In genomic region chr17:23566787-23567186, GRCm38 (mm10) we compare ENCODE assay signal across 16 mouse cellular contexts. TPM values are rescaled to one million over a fixed set of nuclear protein-coding genes. Genes with fewer than 3 reads are reported as not detected.
DNase-seq lines count a peak whose midpoint lies in the region; ATAC-seq and TF ChIP-seq lines count a peak whose summit lies in the region.
"Had no signal": no experiment of that assay in that cellular context is flagged by ENCODE, and none has a peak within 500 bp of the region (broad histone marks: within the 10 kb centered on the region; RNA-seq: fewer than 3 reads in every experiment).

No protein-coding gene starts in this region.

- peak; percentile 43 for ATAC-seq in megakaryocyte progenitor cell, adult 5-6 weeks (replicated peaks; ENCODE audit: poor library complexity)
- ATAC-seq: forebrain, embryonic 16.5 days; hindbrain, embryonic 16.5 days; midbrain, embryonic 13.5 days had no signal

- H3K4me3 ChIP-seq in layer of hippocampus, adult 2 months, result no peak overlapping the region
- no peak overlapping the region for H3K4me3 ChIP-seq in ES-Bruce4 (ENCODE audit: low read depth, low read length)
- H3K4me3 ChIP-seq: embryonic facial prominence, embryonic 12.5 days; heart, embryonic 13.5 days; liver, embryonic 13.5 days; midbrain, embryonic 13.5 days; neural tube, embryonic 15.5 days had no signal

- DNase-seq in layer of hippocampus, adult 2 months (ENCODE audit: low spot score in 2 of 2), result no peak
- no peak for DNase-seq in layer of hippocampus, postnatal 25 days (ENCODE audit: extremely low spot score in 1 of 2, low spot score in 1 of 2)
- DNase-seq in CD4-positive helper T cell, adult 2 months (ENCODE audit: low read depth, low spot score), result peak; percentile 48
- no peak for DNase-seq in gastrocnemius, postnatal 10 days
- DNase-seq in cerebellum, postnatal 25 days, result no peak
- DNase-seq: liver, embryonic 13.5 days; right cerebral cortex, postnatal 14 days had no signal

- no peak overlapping the region for H3K9ac ChIP-seq in ES-Bruce4 (ENCODE audit: low read depth, poor library complexity, severe bottlenecking)
- H3K9ac ChIP-seq: embryonic facial prominence, embryonic 12.5 days; heart, embryonic 13.5 days; liver, embryonic 13.5 days; midbrain, embryonic 13.5 days; neural tube, embryonic 15.5 days had no signal

- no peaks in the 10 kb centered on the region for H3K27me3 ChIP-seq in ES-Bruce4 (ENCODE audit: control insufficient read depth, insufficient read depth, low read length, poor library complexity, severe bottlenecking)
- H3K27me3 ChIP-seq: embryonic facial prominence, embryonic 12.5 days; heart, embryonic 13.5 days; liver, embryonic 13.5 days; midbrain, embryonic 13.5 days; neural tube, embryonic 15.5 days had no signal

- TF ChIP-seq EP300 in ES-Bruce4 (IDR thresholded peaks at IDR 0.05; ENCODE audit: insufficient read depth, low read depth, low read length), result no peak

- no peak overlapping the region for H3K27ac ChIP-seq in layer of hippocampus, adult 2 months
- no peak overlapping the region for H3K27ac ChIP-seq in ES-Bruce4 (ENCODE audit: insufficient read depth, low read length)
- H3K27ac ChIP-seq: embryonic facial prominence, embryonic 12.5 days; heart, embryonic 13.5 days; liver, embryonic 13.5 days; midbrain, embryonic 13.5 days; neural tube, embryonic 15.5 days had no signal

- no peak for TF ChIP-seq POLR2A in ES-Bruce4 (IDR thresholded peaks at IDR 0.05; ENCODE audit: insufficient read depth, low read length)

- no peaks in the 10 kb centered on the region for H3K9me3 ChIP-seq in ES-Bruce4 (replicated peaks; ENCODE audit: control insufficient read depth, insufficient read depth, low read length, poor library complexity, severe bottlenecking)
- H3K9me3 ChIP-seq: embryonic facial prominence, embryonic 12.5 days; heart, embryonic 13.5 days; liver, embryonic 13.5 days; midbrain, embryonic 13.5 days; neural tube, embryonic 15.5 days had no signal

- no peaks in the 10 kb centered on the region for H3K36me3 ChIP-seq in ES-Bruce4 (ENCODE audit: control insufficient read depth, insufficient read depth, low read length, poor library complexity, severe bottlenecking)
- H3K36me3 ChIP-seq: embryonic facial prominence, embryonic 12.5 days; heart, embryonic 13.5 days; liver, embryonic 13.5 days; midbrain, embryonic 13.5 days; neural tube, embryonic 15.5 days had no signal

- H3K4me1 ChIP-seq in ES-Bruce4 (ENCODE audit: control insufficient read depth, insufficient read depth, low read length), result no peaks in the 10 kb centered on the region

- peak; percentile 47 for TF ChIP-seq CTCF in layer of hippocampus, adult 2 months (conservative IDR thresholded peaks at IDR 0.05)
- TF ChIP-seq CTCF in ES-Bruce4 (IDR thresholded peaks at IDR 0.05; ENCODE audit: low read depth, low read length), result peak; percentile 10

RNA-seq across cellular contexts. Expression of gene Zfp213, which starts 2.7 kb away (rescaled TPM):
- total RNA-seq in layer of hippocampus, adult 2 months (2021), result 1 to 10 TPM; 5.7 to 6.9 TPM
- total RNA-seq in layer of hippocampus, postnatal 25 days (2021), result 1 to 10 TPM; 5.5 to 7.6 TPM
- polyA plus RNA-seq in ES-Bruce4 (2011; ENCODE audit: insufficient read depth, insufficient read length, low read depth, missing spikeins), result 4.2 and 4.9 TPM in 2 replicates
- total RNA-seq in megakaryocyte progenitor cell, adult 5-6 weeks (2015), result 3.6 and 5.3 TPM in 2 replicates
- 6.5 and 9.2 TPM in 2 replicates for total RNA-seq in megakaryocyte progenitor cell, adult 5-6 weeks (2017)
- total RNA-seq in gastrocnemius, postnatal 10 days (2021), result 1 to 10 TPM; 3.3 to 4.1 TPM

RNA-seq across cellular contexts. Expression of gene Zfp13, which starts 32.5 kb away (rescaled TPM):
- total RNA-seq in layer of hippocampus, adult 2 months (2021), result 10 to 100 TPM; 30.1 to 33.6 TPM
- total RNA-seq in layer of hippocampus, postnatal 25 days (2021), result 10 to 100 TPM; 30.2 to 35.1 TPM
- 25.1 and 27.7 TPM in 2 replicates for polyA plus RNA-seq in ES-Bruce4 (2011; ENCODE audit: insufficient read depth, insufficient read length, low read depth, missing spikeins)
- 0.37 TPM in 1 of 2 replicates, not detected in the other for total RNA-seq in megakaryocyte progenitor cell, adult 5-6 weeks (2015)
- 0.92 and 1.3 TPM in 2 replicates for total RNA-seq in megakaryocyte progenitor cell, adult 5-6 weeks (2017)
- 1 to 10 TPM; 6.6 to 7.0 TPM for total RNA-seq in gastrocnemius, postnatal 10 days (2021)

RNA-seq across cellular contexts. Expression of gene Zscan10, which starts 33.9 kb away (rescaled TPM):
- not detected for total RNA-seq in layer of hippocampus, adult 2 months (2021)
- total RNA-seq in layer of hippocampus, postnatal 25 days (2021), result not detected
- 51.8 and 58.5 TPM in 2 replicates for polyA plus RNA-seq in ES-Bruce4 (2011; ENCODE audit: insufficient read depth, insufficient read length, low read depth, missing spikeins)
- total RNA-seq in megakaryocyte progenitor cell, adult 5-6 weeks (2015), result not detected in 2 replicates
- not detected in 2 replicates for total RNA-seq in megakaryocyte progenitor cell, adult 5-6 weeks (2017)
- not detected for total RNA-seq in gastrocnemius, postnatal 10 days (2021)
- total RNA-seq: layer of hippocampus, adult 8-10 months had no signal
- polyA plus RNA-seq: forebrain, embryonic 16.5 days; heart, embryonic 13.5 days; liver, embryonic 13.5 days; midbrain, embryonic 13.5 days; neural tube, embryonic 15.5 days had no signal
